Mouse (Mus musculus) ovary, postnatal 36 days (tissue): ENCODE measurements at regions not wholly inside any gene's neighbourhood (a gene's known extent, or its start where the extent isn't known, plus 50 kb on each side); places are given as distances from the start of the nearest gene placed in this dataset.
A peak's percentile ranks its signal among the peaks of the same experiment; 100 is the strongest.

Experiments used
- DNase-seq: peaks from one replicate; pipeline ENCODE4 v3.0.0; 2022; ENCODE audit warnings: low spot score, mixed read lengths

DNA sequence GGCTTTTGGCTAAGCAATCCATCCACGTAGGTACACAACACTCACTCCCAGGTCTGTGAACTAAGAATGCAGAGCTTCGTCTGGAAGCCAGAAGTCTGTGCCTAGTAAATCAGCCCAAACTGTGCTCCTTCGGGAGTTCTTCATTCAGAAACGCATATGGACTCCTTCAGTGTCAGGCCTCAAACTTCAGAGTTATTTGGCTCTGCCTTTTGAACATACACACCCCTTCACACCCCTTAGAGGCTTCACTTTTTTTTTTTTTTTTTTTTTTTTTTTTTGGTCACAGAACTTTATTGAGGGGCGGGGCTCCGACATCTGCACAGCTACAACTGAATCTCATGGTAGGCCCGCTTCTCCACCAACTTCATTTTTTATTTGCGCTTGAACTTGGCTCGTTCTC is 120.1 kb upstream of the Gm37988 start:
- DNase-seq = no peak

DNA sequence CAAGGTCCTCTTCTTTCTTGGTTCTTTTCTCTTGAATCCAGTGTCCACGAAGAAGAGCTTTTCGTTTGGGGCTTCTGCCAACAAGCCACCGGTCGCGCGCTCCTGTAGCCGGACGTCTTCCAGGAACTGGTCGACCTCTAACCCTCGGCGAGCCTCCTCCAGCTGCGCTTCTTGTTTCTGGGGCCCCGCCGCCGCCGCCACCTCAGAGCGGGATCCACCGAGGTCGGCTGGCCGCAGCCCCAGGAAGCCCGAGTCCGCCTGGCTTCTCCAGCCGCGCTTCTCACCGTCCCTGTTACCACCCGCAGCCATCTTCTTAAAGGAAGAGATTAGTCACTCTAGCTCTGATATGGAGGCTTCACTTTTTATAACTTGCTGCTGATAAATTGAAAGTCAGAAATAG is 118.6 kb upstream of the Gm37988 start:
- DNase-seq = peak; percentile 13

DNA sequence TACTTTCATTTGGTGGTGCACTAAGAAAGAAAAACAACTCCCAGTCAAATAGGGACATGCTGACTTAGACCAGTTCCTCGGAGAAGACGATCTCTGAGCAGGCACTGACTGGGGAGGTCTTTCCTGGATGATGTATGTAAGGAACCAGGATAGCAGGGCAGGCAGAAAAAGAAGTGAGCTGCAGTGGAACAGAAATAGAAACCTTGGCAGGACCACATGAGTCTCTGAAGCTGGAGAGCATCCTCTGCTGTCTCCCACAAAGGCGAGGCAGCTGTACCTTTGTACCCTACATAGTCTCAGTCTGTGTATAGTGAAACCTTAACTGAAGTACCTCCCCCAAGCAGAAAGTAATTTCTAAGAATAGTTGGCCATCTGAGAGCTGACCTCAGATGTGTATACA is 104.4 kb upstream of the Gm37988 start:
- DNase-seq = no peak

- DNase-seq = no peak
Observed at GRCm38 (mm10) chr1:4706171-4706570, 101.5 kb upstream of the Gm37988 start.

DNA sequence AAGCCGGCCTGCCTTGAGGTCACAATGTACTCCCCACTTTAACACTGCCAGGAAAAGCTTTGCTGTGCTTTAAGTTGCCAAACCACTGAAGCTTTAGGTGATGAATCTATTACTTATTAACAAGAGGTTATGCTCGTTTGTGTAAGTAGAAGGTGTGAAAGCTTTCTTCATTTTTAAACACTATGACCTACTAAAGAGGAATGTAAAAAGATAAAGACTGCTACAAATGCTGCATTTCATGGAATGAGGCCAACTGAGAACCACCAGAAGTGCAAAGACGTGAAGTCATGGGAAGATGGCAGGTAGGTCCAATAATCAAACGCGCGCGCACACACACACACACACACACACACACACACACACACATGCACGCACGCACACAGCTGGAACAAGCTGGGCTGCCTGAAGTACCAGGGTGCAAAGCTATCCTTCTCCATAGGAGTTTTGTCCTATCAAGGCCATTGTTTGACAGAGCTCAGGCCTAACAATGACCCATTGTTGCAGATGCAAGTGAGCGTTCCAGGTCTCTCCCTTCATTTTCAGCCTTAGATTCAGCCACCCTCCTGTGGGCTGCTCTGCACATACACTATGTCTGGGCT is 85.3 kb upstream of the Gm37988 start:
- no peak for DNase-seq
